Mouse (Mus musculus): ENCODE measurements at regions not wholly inside any gene's neighbourhood (a gene's known extent, or its start where the extent isn't known, plus 50 kb on each side); places are given as distances from the start of the nearest gene placed in this dataset.
A peak's percentile ranks its signal among the peaks of the same experiment; 100 is the strongest.

DNA sequence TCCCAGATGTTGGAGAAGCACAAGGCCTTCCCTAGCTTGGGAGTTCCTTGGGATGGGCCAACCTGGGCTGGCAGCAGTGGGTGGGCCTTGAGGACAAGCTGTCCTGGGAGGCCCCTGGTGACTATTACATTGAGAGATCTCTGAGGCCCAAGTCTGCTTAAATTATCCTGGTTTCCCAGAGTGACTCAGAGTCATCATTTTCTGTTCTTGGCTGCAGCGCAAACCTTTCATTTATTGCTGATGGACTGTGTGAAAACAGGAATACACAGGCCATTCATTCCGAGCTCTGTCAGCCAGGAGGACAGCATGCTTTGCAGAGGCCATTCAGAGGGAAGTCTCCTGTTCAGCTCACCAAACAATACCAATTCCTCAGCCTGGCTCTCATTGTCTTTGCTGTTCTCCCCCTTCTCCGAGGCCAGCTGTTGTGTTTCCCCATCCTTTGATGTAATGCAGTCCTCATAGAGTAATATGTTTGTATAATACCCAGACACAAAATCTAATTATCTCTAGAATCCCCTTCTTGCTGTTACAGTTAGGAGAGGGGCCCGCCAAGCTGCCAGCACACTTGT is 220.5 kb downstream of the Insig2 start:
- intact Hi-C loops (cut with DNase I; ENCODE audit: low total_unique reads), result no loop called here
- peak; percentile 52 for DNase-seq

DNA sequence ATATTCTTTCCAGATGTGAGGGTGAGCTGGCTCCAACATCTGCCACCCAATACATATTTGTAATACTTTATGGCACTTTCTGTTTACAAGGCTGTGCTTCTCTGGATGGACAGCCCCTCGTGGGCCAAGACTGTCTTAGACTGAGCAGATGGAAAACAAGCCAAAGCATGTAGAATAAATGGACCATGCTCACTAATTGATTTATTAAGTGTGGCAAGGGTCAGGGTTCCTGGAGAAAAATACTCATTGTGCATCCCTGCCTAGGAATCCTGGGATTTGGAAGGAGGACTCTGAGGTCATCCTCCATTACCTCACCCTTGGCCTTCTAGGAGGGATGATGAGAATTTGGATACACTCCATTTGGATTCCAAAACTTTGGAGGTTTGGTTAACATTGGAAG is 219.9 kb downstream of the Insig2 start:
- no peak for DNase-seq

DNA sequence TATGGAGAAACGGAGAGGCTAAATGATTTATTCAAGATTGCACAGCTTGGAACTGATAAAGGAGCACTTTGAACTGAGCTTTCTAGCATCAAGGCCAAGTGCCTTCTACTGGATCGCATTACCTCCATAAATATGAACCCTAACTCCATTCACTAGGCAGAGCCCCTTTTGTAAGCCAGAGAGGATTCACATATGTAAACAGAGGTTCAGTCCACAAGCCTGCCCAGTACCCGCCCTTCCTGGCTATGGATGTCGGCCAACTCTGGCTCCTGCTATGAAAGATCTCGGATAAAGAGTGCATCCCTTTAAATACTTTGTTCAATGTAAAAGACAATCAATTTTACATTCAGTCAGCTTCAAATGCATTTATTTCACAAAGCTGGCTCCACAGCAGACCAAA is 215.8 kb downstream of the Insig2 start:
- DNase-seq, result no peak
- intact Hi-C loops (cut with DNase I; ENCODE audit: low total_unique reads), result no loop called here

More for the DNA sequence above, 219.9 kb downstream of the Insig2 start:
- intact Hi-C loops (cut with DNase I; ENCODE audit: low total_unique reads), result no loop called here

DNA sequence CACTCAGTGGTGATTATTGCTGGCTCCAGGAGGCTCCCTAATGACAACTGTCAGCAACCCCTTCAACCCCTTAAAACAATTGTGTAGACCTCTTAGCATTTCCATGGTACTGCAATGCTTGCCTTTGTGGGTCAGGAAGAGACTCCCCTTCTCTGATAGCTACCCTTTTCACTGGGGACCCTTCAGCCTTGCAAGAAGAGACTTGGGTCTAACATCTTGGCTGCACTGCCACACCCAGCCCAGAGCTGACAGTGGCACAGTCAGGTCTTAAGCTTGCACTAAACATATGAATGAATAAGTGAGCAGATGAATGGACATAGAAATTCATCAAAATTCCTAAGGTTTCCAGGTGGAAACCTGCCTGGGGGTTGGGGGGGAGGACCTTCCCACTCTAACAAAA is 209.0 kb downstream of the Insig2 start:
- DNase-seq, result no peak
- intact Hi-C loops (cut with DNase I; ENCODE audit: low total_unique reads), result no loop called here

DNA sequence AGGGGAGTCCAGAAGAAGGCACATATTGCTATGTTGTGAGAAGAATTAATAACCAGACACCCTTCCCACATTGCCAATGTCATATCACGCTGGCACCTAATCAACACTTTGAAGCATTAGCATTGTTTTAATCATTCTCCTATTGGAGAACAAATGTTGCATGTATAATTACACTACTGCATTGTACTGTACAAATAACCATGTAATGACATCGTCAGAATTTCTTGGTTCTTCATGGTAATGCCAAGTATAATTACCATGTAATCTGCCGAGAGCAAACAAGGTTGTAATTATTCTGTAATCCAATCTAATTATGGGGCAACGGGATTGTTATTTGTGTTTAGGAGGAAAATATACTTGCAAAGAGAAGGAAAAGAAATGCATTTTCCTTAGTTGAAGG is 196.1 kb downstream of the Insig2 start:
- intact Hi-C loops (cut with DNase I; ENCODE audit: low total_unique reads), result no loop called here
- DNase-seq, result no peak

DNA sequence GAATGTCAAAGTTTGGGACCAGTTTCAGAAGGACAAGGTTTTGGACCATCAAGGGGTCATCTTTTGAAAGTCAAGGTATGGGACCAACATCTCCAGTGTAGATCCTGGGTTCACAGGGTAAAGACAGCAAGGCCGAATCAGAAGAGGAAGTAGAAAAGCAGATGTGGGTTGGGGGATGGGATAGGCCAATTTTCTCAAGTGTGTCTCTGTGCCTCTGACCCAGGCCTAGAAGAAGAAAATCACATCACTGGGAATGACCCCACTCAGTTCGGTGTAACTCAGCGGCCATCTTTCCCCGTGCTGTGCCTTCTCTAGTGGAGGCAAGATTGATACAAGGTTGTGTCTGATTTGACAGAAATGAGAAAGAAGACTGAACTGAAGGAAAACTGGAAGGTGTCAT is 195.5 kb downstream of the Insig2 start:
- intact Hi-C loops (cut with DNase I; ENCODE audit: low total_unique reads), result no loop called here
- no peak for DNase-seq

DNA sequence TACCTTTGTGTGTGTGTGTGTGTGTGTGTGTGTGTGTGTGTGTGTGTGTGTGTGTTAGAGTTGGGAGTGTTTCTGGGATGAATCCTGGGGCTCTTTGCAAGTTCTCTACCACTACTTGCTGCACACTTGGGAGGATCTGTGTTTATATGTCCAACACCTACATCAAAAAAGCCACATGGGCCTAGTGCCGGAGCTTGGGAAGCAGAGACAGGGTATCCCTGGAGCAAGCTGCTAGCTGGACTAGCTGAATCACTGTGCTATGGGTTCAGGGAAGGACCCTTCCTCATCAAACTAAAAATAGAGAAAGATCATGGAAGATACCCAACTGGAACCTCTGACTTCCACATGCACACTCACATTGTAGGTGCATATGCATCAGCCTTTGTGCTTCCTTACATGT is 187.4 kb downstream of the Insig2 start:
- no peak for DNase-seq
- intact Hi-C loops (cut with DNase I; ENCODE audit: low total_unique reads), result no loop called here

DNA sequence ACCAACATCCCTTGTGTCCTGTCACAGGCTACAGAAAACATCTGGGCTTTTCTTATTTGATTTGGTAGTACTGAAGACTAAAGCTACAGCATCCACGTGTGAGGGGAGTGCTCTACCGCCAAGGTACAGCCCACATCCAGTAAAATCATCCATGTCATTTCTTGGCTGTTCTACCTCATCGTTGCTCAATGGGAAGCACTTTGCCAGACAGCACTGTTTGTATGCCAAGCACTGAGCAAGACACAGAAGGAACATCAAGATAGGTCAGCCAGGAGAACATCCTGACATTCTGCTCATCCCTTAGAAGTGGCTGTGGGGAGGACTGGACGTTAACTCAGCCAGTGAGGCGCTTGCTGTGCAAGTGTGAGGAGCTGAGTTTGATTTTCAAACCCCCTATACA is 178.9 kb downstream of the Insig2 start:
- peak; percentile 7 for DNase-seq
- intact Hi-C loops (cut with DNase I; ENCODE audit: low total_unique reads), result no loop called here

DNA sequence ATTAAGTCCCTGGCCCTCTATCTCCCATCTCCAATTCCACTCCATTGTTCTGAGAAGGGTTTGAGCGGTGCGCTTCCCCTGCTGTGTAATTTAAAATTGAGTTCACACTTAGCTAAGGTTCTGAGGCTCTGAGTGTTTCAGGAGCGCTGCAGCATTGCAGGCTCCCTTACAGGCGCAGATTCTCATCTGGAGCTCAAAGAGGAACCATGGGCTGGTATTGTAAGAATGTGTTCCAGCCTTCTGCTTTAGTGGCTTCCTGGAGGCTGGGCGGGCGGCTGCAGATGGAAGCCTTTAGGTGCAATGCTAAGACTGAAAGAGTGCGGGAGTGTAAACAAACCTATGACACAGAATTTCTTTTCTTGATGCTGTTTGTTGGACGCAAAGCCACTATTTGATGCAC is 177.8 kb downstream of the Insig2 start:
- no peak for DNase-seq
- intact Hi-C loops (cut with DNase I; ENCODE audit: low total_unique reads), result no loop called here

DNA sequence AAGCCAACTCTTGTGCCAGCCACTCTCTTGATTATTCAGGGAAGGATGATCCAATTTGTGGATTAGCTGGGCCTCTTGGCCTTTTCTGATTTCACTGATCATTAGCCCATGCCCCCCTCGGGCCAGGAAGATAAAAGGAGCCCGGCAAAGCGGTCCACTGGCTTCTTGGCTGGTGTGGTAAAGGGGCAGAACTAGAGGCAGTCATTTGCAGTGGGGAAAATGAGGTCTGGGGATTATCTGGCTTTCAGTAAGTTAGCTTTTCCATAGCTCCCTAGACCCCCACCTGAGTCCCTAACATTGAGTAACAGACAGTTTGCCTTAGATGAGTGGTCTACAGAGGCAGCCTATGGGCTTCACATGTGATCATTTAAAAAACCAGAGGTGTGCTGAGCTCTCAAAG is 163.7 kb downstream of the Insig2 start:
- no peak for DNase-seq
- intact Hi-C loops (cut with DNase I; ENCODE audit: low total_unique reads), result no loop called here

DNA sequence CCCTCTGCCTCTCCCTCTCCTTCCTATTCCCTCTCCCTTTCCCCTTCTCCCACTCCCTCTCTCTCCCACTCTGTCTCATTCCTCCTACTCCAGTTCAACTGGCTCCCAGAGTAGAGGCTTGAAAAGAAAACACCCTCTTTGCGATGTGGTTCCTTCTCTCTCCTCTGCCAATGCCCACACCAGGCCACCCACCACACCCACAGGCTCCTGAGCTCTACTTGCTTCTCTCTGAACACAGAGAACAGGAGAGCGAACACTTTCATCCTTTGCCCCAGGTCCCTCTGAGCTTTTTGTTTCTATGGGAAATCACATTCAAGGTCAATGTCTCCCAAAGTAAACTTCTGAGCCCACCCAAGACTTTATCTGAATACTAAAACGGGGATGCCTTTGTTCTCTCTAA is 155.8 kb downstream of the Insig2 start:
- DNase-seq, result no peak
- intact Hi-C loops (cut with DNase I; ENCODE audit: low total_unique reads), result no loop called here

DNA sequence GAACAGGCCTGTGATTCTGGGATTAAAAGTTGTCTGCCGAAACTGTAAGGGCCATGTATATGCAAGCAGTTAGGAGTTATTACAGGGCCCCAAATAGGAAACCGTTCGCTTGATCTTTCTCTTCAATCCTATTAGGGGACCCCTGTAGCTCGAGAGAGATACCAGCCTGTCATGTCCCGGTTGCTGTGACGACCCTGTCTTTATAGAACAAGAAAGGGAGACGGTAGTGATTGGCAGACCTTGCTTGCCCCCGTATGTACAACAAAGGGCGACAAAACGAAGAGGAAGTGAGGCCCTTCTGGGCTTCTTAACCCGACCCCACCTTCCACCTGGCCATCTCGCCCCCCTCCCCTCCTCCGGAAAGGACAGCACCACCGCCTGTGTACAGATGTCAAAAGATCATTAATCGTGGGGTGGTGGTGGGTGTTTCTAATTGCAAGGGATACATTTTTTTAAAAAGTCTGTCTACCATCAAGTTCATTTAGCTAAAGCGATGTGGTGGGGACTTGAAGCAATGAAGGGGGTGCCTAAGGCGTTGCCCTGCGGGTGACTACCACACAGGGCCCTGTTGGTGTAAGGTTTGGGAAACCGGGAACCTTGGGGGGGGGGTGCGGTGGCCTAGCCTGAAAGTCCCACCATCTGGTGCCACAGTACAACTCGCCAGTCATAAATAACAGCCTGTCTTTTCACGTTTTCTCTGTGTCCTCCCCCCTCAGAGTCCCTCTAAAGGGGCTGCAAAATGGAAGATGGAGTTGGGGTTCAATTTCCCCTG is 155.1 kb downstream of the Insig2 start:
- intact Hi-C loops (cut with DNase I; ENCODE audit: low total_unique reads), result no loop called here
- no peak for DNase-seq

DNA sequence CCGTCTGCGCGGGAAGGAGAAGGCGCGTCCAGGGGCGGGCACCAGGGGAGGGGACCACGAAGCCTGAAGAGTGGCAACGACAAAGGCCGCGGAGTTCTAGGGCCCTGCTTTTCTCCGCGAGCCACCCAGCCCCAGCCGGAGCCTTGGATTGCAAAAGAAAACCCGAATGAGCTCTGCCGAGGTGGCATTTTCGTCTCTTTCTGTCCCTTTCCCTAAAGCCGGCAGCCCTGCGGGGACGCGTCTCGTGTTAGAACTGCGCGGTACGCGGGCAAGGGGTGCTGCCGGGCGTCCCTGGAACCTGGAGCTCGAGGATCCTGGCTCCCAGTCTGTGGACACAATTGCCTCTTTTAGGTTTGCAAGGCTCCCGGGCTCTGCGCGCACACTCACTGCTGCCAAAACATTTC is 154.5 kb downstream of the Insig2 start:
- intact Hi-C loops (cut with DNase I; ENCODE audit: low total_unique reads), result no loop called here

DNA sequence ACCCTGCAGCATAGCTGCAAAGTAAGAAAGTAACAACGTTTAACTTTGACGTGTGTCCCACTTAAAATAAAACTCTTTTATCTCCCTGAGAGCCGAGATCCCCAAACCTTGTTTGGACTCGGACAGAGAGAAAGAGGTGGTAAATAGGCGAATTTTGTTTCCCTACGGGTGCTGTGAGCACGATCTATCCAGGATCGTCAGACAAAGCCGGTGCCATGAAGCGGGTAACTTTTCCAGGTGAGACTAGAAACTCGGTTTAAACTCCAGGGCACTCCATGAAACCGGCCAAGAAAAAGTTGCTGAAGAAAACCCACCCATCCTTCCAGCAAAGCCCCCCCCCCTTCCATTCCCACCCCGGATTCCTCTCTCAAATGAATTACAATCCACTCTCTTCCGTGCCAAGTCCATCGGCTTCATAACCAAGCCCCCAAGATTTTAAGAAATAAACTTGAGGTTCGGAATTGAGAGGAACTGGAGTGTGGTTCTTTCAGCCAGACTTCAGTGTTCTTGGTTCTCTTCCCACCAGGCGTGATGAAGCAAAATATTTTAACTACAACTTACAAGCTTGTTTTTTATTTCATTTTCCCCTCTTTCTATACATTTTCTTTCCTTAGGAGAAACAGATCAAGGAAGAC is 153.7 kb downstream of the Insig2 start:
- DNase-seq, result no peak
- intact Hi-C loops (cut with DNase I; ENCODE audit: low total_unique reads), result no loop called here

More for the DNA sequence above, 154.5 kb downstream of the Insig2 start:
- DNase-seq, result peak; percentile 20

DNA sequence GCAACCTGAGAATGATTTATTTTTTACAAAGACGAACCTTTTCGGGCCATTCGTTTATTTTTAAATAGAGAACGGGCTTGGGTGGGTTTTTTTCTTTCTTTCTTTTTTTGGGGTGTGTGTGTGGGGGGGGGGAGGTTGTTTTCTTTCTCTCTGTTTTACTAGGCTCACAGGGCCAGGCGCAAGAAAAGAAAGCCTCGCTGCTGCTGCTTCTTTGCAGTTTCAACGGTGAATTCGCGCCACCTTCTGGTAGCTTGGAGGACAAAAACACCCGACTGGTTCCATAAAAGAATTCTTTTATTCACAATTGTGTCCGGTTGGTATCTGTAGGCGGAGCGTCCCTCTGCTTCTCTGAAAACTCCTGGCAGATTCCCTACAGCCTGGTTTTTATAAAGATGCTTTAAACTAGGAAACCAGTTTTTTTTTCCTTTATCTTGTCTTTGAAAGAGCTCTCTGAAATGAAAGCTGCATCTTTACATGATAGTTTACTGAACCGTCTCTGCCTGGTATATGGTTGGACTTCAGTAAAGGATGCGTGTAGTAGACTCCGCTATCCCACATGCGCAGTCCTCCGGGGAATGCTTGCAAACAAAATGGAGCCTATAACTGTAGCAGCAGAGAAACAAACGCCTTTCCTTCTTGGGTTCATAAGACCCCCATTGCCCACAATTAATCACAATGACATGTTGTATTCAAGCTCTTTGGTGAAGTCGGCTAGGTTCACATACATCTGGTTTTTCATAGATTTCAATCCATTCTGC is 151.9 kb downstream of the Insig2 start:
- intact Hi-C loops (cut with DNase I; ENCODE audit: low total_unique reads), result loop anchor here (2.0 kb wide), 1 partner anchor 596 kb away; no protein-coding TSS in a partner anchor
- DNase-seq, result peak; percentile 74

DNA sequence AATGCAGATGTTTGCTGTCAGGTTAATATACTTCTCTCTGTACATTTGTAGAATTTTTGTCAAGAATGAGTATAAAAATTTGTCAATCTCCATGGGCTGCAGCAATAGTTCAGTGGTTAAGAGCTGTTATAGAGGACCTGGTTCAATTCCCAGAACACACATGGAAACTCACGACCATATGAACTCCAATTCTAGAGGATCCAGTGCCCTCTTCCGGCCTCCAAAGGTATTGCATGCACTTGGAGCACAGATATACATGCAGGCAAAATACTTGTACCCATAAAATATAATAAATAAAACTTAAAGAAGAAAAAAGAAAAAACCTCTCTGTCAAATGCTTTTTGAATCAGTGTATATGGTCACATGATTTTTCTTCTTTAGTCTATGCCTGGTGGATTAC is 143.5 kb downstream of the Insig2 start:
- no peak for DNase-seq
- intact Hi-C loops (cut with DNase I; ENCODE audit: low total_unique reads), result no loop called here

DNA sequence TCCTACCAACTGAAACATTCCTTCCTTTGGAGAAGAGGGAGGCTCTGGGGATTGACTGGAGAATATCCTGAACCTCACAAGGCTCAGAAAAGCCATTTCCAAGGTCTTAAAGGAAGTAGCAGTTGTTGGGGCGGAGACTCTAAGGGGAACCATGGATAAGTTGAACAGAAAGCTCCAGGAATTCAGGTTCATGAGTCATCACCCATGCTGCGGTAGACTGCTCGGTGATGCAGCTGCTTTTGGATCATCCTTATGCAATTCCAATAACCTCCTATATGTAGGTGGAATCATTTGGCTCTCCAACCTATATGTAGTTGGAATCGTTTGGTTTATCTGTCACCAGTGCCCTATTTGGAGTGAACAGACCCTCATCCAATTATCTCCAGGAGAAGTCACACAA is 137.6 kb downstream of the Insig2 start:
- no peak for DNase-seq
- intact Hi-C loops (cut with DNase I; ENCODE audit: low total_unique reads), result no loop called here

DNA sequence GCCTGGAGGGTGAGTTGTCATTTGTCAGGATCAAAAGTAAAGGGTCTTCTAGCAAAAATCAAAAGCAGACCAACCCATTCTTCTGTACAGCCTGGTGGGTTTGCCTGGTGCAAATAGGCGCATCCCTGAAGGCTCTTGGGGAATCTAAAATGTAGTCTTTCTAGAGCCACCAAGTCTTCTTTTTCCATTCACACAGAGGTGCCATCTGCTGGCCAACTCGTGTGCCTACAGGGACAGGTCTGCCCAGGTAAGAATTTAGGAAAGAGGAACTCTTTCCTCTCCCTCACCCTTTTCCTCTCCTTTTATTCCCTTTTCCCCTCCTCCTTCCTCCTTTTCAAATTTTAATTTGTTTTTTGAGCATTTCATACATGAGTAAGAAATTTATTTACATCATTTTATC is 116.5 kb downstream of the Insig2 start:
- DNase-seq, result no peak
- intact Hi-C loops (cut with DNase I; ENCODE audit: low total_unique reads), result no loop called here

DNA sequence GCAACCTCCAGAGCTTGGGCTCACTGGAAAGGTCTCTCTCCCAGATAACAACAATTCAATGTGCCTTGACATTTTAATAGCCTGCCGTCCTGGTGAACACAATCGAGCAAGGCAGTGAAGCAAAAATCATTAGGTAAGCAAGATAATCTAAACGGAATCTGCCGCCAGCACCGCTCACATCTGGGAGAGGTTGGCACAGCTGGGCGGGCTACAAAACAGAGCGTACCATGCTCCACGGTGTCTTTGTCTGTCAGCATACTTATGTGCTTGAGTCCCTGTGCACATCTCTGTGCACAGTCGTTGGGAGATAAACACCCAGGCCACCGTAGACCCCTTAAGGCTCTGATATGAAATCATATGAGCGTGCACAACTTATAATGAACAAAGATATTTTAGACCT is 108.1 kb downstream of the Insig2 start:
- no peak for DNase-seq
- intact Hi-C loops (cut with DNase I; ENCODE audit: low total_unique reads), result no loop called here

DNA sequence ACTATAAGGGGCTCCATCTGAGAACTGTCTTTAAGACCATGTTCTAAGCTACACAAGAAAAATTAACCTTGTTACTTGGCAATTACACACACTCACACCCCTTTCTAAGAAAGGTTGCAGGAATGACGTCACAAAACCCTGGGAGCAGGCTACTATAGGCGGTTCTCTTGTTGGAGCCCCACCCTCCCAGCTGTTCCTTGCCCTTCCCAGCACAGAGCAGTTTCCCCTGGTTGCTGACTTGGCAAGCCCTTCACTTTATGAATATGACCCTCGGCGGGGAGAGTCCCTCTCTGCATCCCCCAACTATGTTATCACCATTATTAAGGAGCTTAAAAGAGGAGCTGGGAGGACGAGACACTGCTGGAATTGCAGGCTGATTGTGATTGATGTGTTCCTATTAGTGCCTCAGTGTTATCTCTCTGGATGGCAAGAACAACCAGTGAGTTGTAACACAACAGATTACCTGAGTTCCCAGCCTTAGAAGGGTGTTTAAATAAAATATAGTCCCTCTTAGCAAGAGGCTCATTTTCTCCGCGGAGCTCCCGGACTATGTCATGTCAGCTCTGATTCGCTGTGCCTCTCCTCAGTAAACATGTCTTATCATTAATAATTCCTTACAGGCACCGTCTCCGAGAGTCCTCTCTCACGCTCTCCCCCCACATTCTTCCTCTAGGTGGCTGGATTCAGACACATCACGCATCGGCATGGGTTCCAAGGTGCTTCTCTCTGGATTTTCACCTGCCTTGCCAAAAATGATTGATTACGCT is 105.7 kb downstream of the Insig2 start:
- intact Hi-C loops (cut with DNase I; ENCODE audit: low total_unique reads), result loop anchor here (5.0 kb wide), 1 partner anchor 1004 kb away; no protein-coding TSS in a partner anchor
- no peak for DNase-seq

Data from gastrocnemius, postnatal 14 days (tissue).